Mouse (Mus musculus) liver, postnatal 0 days (tissue): ENCODE measurements at regions not wholly inside any gene's neighbourhood (a gene's known extent, or its start where the extent isn't known, plus 50 kb on each side); places are given as distances from the start of the nearest gene placed in this dataset.

Experiments
- ATAC-seq: fragments of 200-750 bp; cut with Nextera tagmentation; 2 replicates; pipeline ENCODE4 v1.8.0; 2017; ENCODE audit warnings: mild to moderate bottlenecking, moderate library complexity
- DNase-seq: peaks from one replicate; pipeline ENCODE4 v3.0.0-alpha.2; 2016
- H3K27ac ChIP-seq: fragments of 300-500 bp; sonication (generic); 2 replicates; pipeline ENCODE4 v1.5.1; 2014; ENCODE audit warnings: antibody characterized with exemption, moderate library complexity, mild to moderate bottlenecking, low read depth
- H3K27me3 ChIP-seq: fragments of 300-500 bp; sonication (generic); 2 replicates; pipeline ENCODE4 v1.6.1; 2014; ENCODE audit warnings: low read length, control low read depth, mixed read lengths; ENCODE audit not compliant: insufficient read depth
- H3K36me3 ChIP-seq: fragments of 300-500 bp; sonication (generic); replicated peaks from 2 replicates; pipeline ENCODE4 v1.6.1; 2014; ENCODE audit warnings: mild to moderate bottlenecking, control low read depth, low read length, moderate library complexity, mixed read lengths; ENCODE audit not compliant: insufficient read depth
- H3K4me1 ChIP-seq: fragments of 300-500 bp; sonication (generic); 2 replicates; pipeline ENCODE4 v1.6.1; 2014; ENCODE audit warnings: antibody characterized with exemption, mild to moderate bottlenecking, control low read depth; ENCODE audit not compliant: insufficient read depth
- H3K4me2 ChIP-seq: fragments of 300-500 bp; sonication (generic); 2 replicates; pipeline ENCODE4 v1.6.1; 2014; ENCODE audit warnings: low read depth, mild to moderate bottlenecking, low read length, moderate library complexity, mixed read lengths
- H3K4me3 ChIP-seq: fragments of 300-500 bp; sonication (generic); 2 replicates; pipeline ENCODE4 v1.5.1; 2014; ENCODE audit warnings: low read depth, low read length
- H3K9ac ChIP-seq: fragments of 300-500 bp; sonication (generic); replicated peaks from 2 replicates; pipeline ENCODE4 v1.6.1; 2014; ENCODE audit warnings: mild to moderate bottlenecking, moderate library complexity
- H3K9me3 ChIP-seq: fragments of 300-500 bp; sonication (generic); 2 replicates; pipeline ENCODE4 v1.6.1; 2016; ENCODE audit warnings: mild to moderate bottlenecking, control low read depth, low read length, mixed read lengths
- CTCF ChIP-seq: sonication (generic); IDR thresholded peaks from 2 replicates; pipeline ENCODE4 v1.5.1; 2016; ENCODE audit warnings: antibody characterized with exemption, low read depth
- EP300 ChIP-seq: IDR thresholded peaks from 2 replicates; pipeline ENCODE4 v1.6.1; 2016; ENCODE audit warnings: antibody characterized with exemption, low read depth, mild to moderate bottlenecking
- WGBS: fragments of 180-500 bp; shearing (Covaris S2); extraction: QIAGEN DNeasy Blood & Tissue Kit; methylation state at CpG from one replicate; pipeline ENCODE4 v1.1.7; 2014; ENCODE audit not compliant: insufficient replicate concordance; 5-methylcytosine and 5-hydroxymethylcytosine counted together

GRCm38 (mm10) chr6:31185151-31185550, 213.4 kb upstream of the Mkln1 start:
- no peak for TF ChIP-seq EP300
- no peak for TF ChIP-seq CTCF
- Histone ChIP-seq H3K27ac (no peak overlapping the region), H3K9ac (no peak overlapping the region), H3K27me3 (no peaks in the 10 kb centered on the region), H3K4me1 (no peaks in the 10 kb centered on the region), H3K36me3 (no peaks in the 10 kb centered on the region), H3K4me3 (no peak overlapping the region), H3K4me2 (no peak overlapping the region), H3K9me3 (no peaks in the 10 kb centered on the region)
- ATAC-seq (no peak), DNase-seq (no peak)
- 80% methylated on average over 2 of the region's 2 CpGs for WGBS

- DNase-seq (no peak), ATAC-seq (no peak)
- no peaks in the 10 kb centered on the region for H3K36me3 ChIP-seq
- WGBS, result 46% methylated on average over 1 of the region's 1 CpGs
- no peaks in the 10 kb centered on the region for H3K27me3 ChIP-seq
- H3K27ac ChIP-seq, result no peak overlapping the region
- H3K9ac ChIP-seq, result no peak overlapping the region
- H3K4me2 ChIP-seq, result no peak overlapping the region
- TF ChIP-seq EP300 (no peak), CTCF (no peak)
- H3K4me1 ChIP-seq, result peaks cover 2% of the 10 kb centered on the region; the same call in 1 of the 2 replicates
- H3K9me3 ChIP-seq, result no peaks in the 10 kb centered on the region
- H3K4me3 ChIP-seq, result no peak overlapping the region
These were observed 210.5 kb upstream of the Mkln1 start for GRCm38 (mm10) chr6:31188066-31188465.

- peaks cover 2% of the 10 kb centered on the region; the same call in 1 of the 2 replicates for H3K4me1 ChIP-seq
- 53% methylated on average over 7 of the region's 7 CpGs for WGBS
- no peak overlapping the region for H3K4me2 ChIP-seq
These were observed 209.5 kb upstream of the Mkln1 start for GRCm38 (mm10) chr6:31189060-31189459.

GRCm38 (mm10) chr6:31190070-31190469, 208.5 kb upstream of the Mkln1 start:
- H3K4me2 ChIP-seq, result no peak overlapping the region
- H3K27ac ChIP-seq, result no peak overlapping the region; the same call in 1 of the 2 replicates
- H3K36me3 ChIP-seq, result no peaks in the 10 kb centered on the region
- H3K4me3 ChIP-seq, result no peak overlapping the region
- no peak overlapping the region for H3K9ac ChIP-seq
- H3K27me3 ChIP-seq, result no peaks in the 10 kb centered on the region
- H3K9me3 ChIP-seq, result no peaks in the 10 kb centered on the region
- peak; percentile 76 for ATAC-seq
- TF ChIP-seq EP300, result no peak
- TF ChIP-seq CTCF, result no peak
- WGBS, result 64% methylated on average over 5 of the region's 5 CpGs
- peaks cover 2% of the 10 kb centered on the region; the same call in 1 of the 2 replicates for H3K4me1 ChIP-seq
- no peak for DNase-seq

More at GRCm38 (mm10) chr6:31189060-31189459, 209.5 kb upstream of the Mkln1 start:
- ATAC-seq, result peak; percentile 26
- H3K9me3 ChIP-seq, result no peaks in the 10 kb centered on the region
- no peak overlapping the region for H3K9ac ChIP-seq
- H3K27me3 ChIP-seq, result no peaks in the 10 kb centered on the region
- no peak for TF ChIP-seq EP300
- peak; percentile 74 for TF ChIP-seq CTCF
- H3K36me3 ChIP-seq, result no peaks in the 10 kb centered on the region
- H3K4me3 ChIP-seq, result no peak overlapping the region
- no peak for DNase-seq
- H3K27ac ChIP-seq, result no peak overlapping the region

- Histone ChIP-seq H3K9ac (no peak overlapping the region), H3K4me3 (no peak overlapping the region), H3K4me1 (peaks cover 2% of the 10 kb centered on the region; the same call in 1 of the 2 replicates), H3K27ac (no peak overlapping the region), H3K4me2 (no peak overlapping the region), H3K27me3 (no peaks in the 10 kb centered on the region), H3K9me3 (no peaks in the 10 kb centered on the region), H3K36me3 (no peaks in the 10 kb centered on the region)
- peak; percentile 56 for ATAC-seq
- TF ChIP-seq EP300 (no peak), CTCF (peak; percentile 69)
- no peak for DNase-seq
- 34% methylated on average over 5 of the region's 5 CpGs for WGBS
These were observed 207.7 kb upstream of the Mkln1 start for GRCm38 (mm10) chr6:31190628-31191373.

- WGBS, result 76% methylated on average over 14 of the region's 14 CpGs
- TF ChIP-seq EP300 (no peak), CTCF (no peak)
- Histone ChIP-seq H3K9me3 (no peaks in the 10 kb centered on the region), H3K4me1 (peaks cover 2% of the 10 kb centered on the region; the same call in 1 of the 2 replicates), H3K27me3 (no peaks in the 10 kb centered on the region), H3K27ac (no peak overlapping the region), H3K9ac (no peak overlapping the region), H3K4me3 (no peak overlapping the region), H3K36me3 (no peaks in the 10 kb centered on the region), H3K4me2 (no peak overlapping the region)
- ATAC-seq (no peak), DNase-seq (no peak)
These were observed 207.0 kb upstream of the Mkln1 start for GRCm38 (mm10) chr6:31191577-31191976.
